Mouse (Mus musculus): ENCODE measurements around the gene Jtb.

Jtb gene

DNA sequence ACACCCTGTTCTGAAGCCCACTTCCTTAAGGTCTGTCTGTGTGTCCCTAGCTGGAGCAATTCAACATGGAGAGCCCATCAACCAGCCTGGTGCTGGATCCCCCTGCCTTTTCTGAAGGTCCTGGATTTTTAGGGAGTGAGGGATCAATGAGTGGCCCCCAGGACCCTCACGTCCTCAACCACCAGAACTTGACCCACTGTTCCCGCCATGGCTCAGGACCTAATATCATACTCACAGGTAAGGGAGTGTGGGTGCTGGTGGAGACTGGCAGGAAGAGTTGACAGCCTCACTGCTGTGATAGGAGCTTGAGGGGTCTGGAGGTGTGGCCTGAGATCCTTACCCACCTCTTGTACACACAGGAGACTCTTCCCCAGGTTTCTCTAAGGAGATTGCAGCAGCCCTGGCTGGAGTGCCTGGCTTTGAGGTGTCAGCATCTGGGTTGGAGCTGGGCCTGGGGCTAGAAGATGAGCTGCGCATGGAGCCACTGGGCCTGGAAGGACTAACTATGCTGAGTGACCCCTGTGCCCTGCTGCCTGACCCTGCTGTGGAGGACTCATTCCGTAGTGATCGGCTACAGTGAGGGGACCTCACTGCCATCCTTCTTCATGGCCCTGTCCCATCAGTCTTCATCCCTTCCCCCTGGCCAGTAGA lies 31.8 kb downstream of the Jtb start:
- DNase-seq (ENCODE audit: low spot score): no peak

DNA sequence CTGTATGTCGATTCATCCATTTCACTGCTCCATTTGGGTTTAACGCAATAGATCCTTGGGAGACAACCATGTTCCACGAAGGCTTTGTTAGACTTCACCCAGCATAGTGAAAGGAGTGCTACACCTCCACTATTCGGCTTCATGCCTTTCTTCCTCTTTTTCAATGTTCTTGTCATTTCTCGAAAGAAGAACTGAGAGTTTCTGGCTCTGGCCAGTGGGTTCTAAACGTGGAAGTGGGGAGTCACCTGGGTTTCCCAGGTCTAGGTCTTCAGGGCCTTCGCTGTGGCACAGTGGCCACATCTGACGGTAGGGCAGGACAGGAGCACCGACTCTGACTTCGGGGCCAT lies 33.3 kb downstream of the Jtb start:
- DNase-seq (ENCODE audit: low spot score): no peak

DNA sequence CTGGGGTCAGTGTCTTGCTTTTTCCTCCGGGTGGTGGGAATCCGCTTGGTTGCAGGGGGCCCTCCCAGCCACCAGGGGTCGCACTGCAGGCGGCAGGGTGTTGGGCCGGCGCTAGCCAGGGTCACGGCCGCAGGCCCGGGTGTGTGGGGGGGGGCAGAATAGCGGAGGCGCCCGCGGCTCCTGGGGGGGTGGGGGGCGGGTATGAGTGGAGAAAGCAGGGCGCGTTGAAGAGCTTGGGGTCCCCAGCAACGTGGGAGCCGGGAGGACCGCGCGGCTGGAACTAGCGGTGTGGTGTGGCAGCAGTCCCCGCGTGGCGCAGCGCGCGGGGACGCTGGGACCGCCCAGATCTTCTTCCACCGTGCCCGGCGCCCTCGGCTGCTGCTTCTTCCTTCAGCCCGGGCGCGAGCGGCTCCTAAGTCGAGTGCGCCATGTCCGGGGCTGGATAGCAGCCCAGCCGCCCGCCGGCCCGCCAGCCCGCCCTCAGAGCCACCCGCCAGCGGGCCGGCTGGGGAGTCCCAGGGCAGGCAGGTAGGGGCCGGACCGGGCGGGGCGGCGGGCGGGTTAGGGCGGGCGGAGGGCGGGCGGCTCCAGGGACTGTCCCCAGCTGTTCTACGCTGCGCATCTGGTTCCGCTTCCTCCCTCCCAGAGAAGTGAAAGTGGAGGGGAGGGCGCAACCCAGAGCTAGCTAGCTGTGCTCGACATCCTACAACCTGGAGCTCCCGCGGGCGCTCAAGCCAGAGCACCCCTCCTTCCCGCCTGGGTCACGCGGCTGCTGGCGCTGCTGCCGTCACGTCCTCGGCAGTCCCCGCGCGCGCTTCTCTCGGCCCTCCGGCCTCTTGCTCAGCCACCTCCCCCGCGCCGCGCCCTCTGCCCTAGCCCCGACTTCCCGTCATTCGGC lies 33.9 kb downstream of the Jtb start, which contains the start of gene Dennd4b:
Gene Dennd4b, plus strand, starts transcription at position 152 of the 898 bp plus-strand sequence.
- peak; percentile 84 for DNase-seq (ENCODE audit: low spot score)

DNA sequence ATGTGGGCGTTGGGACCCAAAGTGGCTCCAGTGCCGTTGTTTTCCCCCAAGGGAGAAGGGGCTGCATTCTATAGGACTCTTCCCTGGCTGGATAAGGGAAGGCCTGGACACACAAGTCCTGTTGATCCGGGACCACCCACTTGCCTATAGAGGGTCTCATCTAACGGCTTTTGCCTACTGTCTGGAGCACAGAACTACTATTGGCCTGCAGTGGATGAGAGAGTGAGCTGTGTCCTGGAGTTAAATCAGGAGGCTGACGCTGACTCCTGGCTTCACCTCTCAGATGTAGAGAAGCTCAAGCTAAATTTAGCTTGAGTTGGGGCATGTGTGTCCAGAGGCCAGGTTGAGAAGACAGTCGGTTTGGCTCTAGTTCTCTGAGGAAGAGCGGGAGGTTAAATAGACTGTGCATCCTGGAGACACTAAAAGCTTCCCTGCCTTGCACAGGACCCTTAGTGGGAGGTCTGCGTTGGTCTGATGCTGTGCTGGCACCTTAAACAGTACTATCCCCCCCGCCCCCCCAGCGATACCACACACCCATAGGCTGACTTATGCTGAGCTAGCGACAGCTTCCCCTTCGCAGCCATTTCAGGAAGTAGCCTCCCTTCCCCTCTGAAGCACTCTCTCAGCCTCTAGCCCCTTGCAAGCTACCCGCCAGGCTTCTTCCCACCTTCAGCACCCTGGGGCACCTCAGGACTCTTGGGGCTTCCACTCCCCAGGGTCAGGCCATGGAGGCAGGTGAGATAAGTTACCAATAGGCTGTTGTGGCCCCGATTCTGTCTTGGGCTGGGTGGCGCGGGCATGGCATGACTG lies 34.7 kb downstream of the Jtb start:
- DNase-seq (ENCODE audit: low spot score): peak; percentile 51

DNA sequence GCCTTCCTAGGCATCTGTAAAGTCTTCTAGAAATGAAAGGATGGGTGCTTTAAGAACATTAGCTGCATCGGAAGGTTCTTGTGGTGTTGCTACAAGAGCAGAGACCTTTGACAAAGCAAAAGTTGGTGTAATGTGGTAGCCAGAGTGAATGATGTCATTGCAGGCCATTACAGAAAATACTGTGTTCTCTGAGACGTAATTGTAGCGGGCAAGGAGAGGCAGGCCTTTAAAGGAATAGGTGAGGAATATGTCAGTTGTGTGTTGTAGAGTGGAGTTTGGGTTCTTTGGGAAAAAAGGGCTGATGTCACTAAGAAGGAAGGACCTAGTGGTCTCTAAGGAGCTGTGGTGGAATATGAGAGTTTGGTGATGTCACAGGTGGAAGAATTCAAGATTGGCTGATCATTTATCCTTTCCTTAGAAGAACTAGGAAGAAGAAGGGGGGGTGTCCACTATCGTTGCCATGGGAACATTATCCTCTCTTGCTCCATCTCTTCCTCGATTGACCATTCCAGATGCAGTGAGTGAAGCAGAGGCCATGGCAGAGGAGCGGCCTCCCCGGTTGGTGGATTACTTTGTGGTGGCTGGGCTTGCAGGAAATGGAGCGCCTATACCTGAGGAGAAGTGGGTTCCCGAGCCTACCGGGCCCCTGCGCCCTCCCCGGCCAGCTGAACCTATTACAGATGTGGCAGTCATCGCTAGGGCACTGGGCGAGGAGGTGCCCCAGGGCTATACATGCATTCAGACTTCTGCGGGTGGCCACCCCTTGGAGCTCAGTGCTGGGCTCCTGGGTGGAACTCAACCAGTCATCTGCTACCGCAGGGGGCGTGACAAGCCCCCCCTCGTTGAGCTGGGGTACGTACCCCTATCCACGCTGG lies 35.7 kb downstream of the Jtb start:
- no peak for DNase-seq (ENCODE audit: low spot score)

DNA sequence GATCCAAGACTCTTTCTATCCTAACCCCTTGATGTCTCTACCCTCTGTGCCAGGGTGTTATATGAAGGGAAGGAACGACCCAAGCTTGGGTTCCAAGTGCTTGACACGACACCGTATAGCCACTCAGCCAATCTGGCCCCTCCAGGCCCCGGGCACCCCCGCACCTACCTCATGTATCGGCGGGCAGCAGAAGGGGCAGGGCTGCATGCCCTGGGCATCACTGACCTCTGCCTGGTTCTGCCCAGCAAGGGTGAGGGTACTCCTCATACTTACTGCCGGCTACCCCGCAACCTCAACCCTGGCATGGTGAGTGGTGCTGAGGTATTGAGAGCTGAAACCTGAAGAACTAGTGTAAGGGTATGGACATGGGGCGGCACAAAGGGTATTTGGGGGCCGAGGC lies 36.8 kb downstream of the Jtb start:
- no peak for DNase-seq (ENCODE audit: low spot score)

DNA sequence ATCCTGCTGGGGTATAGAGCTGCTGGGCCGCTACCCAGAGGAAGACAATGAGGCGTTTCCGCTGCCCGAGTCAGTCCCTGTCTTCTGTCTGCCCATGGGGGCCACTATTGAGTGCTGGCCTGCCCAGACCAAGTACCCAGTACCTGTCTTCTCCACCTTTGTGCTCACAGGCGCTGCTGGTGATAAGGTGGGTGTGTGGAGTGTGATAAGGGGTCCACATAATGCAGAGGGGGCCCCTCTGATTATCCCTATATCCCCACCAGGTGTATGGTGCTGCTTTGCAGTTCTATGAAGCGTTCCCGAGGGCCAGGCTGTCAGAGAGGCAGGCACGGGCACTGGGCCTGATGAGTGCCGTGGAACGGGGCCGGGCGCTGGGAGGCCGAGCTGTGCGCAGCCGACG lies 37.6 kb downstream of the Jtb start:
- DNase-seq (ENCODE audit: low spot score): no peak

DNA sequence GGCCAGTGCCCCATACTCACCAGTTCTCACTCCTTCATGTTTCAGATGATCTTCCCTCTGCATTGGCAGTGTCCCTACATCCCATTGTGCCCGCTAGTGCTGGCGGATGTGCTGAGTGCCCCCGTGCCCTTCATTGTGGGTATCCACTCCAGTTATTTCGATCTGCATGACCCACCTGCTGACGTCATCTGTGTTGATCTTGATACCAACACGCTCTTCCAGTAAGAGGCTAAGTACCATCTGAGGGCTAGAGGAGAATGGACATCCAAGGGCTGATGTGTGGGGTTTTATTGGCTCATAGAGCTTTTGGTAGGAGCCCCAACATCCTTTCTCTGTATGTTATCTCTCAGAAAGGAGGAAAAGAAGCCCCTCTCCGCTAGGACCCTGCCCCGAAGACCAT lies 39.4 kb downstream of the Jtb start:
- no peak for DNase-seq (ENCODE audit: low spot score)

DNA sequence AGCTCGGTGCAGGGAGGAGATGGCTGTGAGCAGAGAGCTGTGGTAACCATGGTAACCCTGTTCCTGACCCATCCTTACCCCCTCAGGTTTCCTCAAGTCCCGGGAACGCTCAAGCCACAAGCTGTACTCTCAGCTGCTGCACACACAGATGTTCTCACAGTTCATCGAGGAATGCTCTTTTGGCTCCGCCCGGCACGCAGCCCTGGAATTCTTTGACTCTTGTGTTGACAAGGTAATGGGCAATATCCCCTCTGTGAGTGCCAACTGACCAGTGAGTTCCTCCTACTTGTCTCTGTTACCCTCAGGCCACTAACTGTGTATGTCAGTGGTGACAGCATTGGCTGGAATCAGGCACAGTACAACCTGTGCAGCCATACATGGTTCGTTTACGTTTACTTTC lies 40.8 kb downstream of the Jtb start:
- DNase-seq (ENCODE audit: low spot score): no peak

DNA sequence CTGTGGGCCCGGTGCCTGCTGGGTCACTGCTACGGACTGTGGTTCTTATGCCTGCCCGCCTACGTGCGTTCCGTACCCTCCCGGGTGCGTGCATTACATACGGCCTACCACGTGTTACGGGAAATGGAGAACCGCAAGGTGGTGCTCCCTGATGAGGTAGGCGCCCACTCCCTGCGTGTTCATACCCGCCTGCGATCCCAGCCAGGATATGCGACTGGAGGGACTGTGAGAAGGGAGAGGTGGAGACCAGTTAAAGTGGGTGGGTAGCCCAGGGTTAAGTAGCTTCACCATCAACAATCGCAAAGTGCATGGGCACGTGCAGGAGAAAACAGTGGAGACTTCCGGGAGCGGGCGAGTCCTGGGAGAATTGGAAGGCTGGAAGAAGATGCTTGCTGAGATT lies 42.5 kb downstream of the Jtb start:
- no peak for DNase-seq (ENCODE audit: low spot score)

DNA sequence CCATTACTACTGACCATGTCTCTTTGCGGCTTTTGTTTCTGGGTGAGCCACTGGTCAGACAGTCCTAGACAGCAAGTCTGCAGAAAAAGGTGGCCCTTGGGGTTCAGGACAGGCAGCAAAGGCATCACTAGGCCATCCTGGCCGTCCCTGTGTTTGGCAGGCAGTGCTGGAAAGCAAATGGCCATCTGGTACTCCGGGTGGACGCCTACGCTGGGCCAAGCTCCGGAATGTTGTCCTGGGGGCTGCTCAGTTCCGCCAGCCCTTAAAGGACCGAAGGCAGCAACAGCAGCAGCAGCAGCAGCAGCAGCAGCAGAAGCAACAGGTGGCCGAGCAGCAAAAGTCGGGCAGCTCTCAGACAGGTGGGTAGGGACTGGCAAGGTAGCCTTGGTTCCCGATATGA lies 43.9 kb downstream of the Jtb start:
- DNase-seq (ENCODE audit: low spot score): no peak

DNA sequence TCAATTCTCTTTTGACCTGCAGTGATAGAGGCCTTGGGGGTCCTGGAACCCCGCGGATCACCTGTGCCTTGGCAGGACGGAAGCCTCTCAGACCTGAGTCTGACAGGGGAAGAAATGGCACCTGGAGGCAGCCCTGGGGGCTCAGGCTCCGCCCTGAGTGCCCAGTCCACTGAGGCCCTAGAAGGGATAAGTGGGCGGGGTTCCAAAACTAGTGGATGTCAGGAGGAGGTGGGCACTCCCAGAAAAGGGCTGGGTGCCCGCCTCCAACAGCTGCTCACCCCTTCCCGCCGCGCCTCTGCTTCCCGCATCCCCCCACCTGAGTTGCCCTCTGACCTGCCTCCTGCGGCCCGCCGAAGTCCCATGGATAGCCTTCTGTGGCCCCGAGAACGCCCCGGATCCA lies 45.5 kb downstream of the Jtb start:
- DNase-seq (ENCODE audit: low spot score): no peak

DNA sequence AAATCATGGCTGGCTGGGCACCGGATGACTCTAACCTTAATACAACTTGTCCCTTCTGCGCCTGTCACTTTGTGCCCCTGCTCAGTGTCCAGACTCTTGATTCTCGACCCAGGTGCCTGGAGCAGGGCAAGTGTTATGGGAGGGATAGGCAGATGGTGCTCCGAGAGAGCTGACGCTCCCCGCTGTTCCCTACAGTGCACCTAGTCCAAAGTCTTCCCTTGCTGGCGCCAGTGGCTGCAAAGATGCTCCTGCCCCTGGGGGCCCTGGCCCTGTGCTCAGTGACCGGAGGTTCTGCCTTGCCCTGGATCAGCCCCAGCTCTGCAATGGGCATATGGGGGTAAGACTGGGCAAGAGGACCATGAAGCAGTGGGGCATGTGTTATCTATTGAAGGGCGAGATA lies 46.4 kb downstream of the Jtb start:
- DNase-seq (ENCODE audit: low spot score): no peak

DNA sequence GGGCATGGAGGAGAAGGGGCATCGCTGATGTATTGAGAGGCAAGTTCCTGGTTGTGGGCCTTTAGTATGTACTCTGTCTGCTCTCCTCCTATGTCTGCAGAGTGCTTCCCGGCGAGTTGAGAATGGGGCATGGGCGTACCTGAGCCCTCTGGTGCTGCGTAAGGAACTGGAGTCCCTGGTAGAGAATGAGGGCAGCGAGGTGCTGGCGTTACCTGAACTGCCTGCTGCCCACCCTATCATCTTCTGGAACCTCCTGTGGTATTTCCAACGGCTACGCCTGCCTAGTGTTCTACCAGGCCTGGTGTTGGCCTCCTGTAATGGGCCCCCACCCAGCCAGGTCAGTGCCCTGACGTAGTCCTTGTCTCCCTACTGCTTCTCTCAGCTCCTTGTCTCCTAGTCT lies 46.8 kb downstream of the Jtb start:
- DNase-seq (ENCODE audit: low spot score): no peak

DNA sequence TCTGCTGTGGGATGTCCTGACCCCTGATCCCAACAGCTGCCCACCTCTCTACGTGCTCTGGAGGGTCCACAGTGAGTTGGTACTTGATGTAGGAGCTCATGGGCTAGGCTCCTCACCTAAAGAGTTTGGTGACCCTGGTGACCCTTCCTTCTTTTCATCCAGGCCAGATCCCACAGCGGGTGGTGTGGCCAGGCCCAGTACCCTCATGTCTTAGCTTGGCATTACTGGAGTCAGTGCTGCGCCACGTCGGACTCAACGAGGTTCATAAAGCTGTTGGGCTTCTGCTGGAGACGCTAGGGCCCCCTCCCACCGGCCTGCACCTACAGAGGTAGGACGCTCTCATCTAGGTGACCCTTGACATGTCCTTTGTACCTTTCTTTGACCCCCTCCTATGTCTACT lies 47.8 kb downstream of the Jtb start:
- DNase-seq (ENCODE audit: low spot score): no peak

DNA sequence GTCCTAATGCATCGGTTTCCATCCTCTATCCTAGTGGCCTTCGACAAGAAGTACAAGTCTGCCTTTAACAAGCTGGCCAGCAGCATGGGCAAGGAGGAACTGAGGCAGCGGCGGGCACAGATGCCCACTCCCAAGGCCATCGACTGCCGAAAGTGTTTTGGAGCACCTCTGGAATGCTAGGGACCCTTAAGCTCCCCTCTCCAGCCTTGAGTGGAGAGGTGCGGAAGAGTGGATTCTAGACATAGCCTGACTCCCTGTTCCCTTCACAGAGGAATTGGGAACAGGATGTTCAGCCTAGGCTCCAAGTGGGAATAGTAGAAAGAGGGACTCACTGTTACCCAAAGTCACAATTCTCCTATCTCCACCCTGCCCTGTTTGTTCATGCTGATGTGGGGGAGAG lies 48.3 kb downstream of the Jtb start:
- no peak for DNase-seq (ENCODE audit: low spot score)

DNA sequence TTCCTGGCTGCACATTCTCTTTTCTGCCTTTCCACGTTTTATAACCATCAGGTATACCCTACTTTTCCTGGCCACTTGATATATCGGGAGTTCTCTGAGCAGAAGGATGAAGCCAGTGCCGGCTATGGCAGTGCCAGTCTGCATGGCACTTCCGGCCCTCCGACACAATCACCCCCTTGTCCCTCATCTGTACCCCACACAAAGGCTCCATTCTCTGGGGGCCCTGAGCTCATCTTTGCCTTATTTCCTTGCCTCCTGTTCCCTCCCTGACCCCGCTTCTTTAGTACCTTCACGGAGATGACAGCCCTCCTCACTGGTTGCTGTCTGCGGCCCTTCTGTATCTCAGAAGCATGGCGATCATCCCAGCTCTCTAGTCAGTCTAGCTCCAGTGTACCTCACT lies 49.3 kb downstream of the Jtb start:
- DNase-seq (ENCODE audit: low spot score): no peak

DNA sequence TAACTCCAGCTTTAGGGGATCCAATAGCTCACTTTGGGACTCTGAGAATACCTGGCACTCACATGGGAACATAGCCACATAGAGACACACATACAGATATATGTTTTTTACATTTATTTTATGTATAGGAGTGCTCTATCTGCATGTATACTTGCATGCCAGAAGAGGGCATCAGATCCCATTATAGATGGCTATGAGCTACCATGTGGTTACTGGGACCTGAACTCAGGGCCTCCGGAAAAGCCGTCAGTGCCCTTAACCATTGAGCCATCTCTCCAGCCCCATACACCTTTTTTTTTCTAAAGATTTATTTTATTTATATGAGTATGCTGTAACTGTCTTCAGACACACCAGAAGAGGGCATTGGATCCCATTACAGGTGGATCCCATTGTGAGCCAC lies 52.8 kb downstream of the Jtb start:
- no peak for DNase-seq (ENCODE audit: low spot score)
